Comparison of ENCODE assay signal across 18 mouse cellular contexts in the genomic region with DNA sequence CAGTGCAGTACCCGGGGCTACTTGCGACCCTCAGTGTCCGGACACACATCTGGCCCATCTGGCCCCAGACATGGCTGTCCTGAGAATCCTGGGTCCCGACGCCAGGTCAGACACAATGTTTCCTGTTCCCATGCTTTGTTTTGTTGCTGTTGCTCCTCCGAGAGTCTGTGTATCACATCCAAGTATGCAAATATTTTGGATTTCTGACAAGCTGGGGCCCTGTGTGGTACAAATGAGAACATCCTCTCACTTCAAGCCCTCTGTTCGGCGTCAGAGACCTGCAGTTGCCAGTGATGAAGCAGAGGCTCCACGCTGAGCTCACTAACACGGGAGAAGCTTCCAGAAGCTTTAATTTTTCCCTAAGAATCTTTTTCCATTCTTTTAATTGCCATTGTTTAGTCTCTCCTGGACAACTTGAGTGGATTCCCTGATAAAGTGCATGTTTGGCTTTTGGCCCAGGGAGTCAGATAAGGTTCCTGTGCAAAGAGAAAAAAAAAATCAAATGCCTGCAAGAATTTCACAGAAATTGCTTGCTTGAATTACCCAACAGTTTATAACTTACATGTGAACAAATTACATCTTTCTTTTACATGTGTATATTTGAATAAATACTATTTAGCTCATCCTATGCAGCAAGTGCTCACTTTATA.
DNase-seq lines count a peak whose midpoint lies in the region; ATAC-seq and TF ChIP-seq lines count a peak whose summit lies in the region.
"Had no signal": no experiment of that assay in that cellular context is flagged by ENCODE, and none has a peak within 500 bp of the region (broad histone marks: within the 10 kb centered on the region; RNA-seq: fewer than 3 reads in every experiment).

No protein-coding gene starts in this region.

- H3K27me3 ChIP-seq in embryonic facial prominence, embryonic 14.5 days (replicated peaks; ENCODE audit: control insufficient read depth, insufficient read depth, low read length), result no peaks in the 10 kb centered on the region
- H3K27me3 ChIP-seq in embryonic facial prominence, embryonic 10.5 days (replicated peaks; ENCODE audit: low read depth, poor library complexity, severe bottlenecking), result 0 out of 2 replicates have a peak, but pooled peaks cover 3% of the 10 kb centered on the region
- H3K27me3 ChIP-seq in intestine, embryonic 14.5 days (replicated peaks; ENCODE audit: control insufficient read depth, insufficient read depth, low read length), result no peaks in the 10 kb centered on the region
- H3K27me3 ChIP-seq in intestine, postnatal 0 days (replicated peaks; ENCODE audit: control insufficient read depth, insufficient read depth, low read length), result no peaks in the 10 kb centered on the region
- H3K27me3 ChIP-seq in heart, embryonic 12.5 days (replicated peaks), result 0 out of 2 replicates have a peak, but pooled peaks cover 4% of the 10 kb centered on the region
- H3K27me3 ChIP-seq in lung, embryonic 15.5 days, result no peaks in the 10 kb centered on the region
- H3K27me3 ChIP-seq: CH12.LX; liver, embryonic 13.5 days had no signal

- H3K9me3 ChIP-seq in embryonic facial prominence, embryonic 14.5 days (ENCODE audit: control insufficient read depth, low read length), result no peaks in the 10 kb centered on the region
- no peaks in the 10 kb centered on the region for H3K9me3 ChIP-seq in embryonic facial prominence, embryonic 10.5 days
- H3K9me3 ChIP-seq in intestine, embryonic 14.5 days (ENCODE audit: control insufficient read depth, low read length), result no peaks in the 10 kb centered on the region
- H3K9me3 ChIP-seq in intestine, postnatal 0 days (ENCODE audit: control insufficient read depth), result no peaks in the 10 kb centered on the region
- H3K9me3 ChIP-seq in heart, embryonic 12.5 days (replicated peaks), result no peaks in the 10 kb centered on the region
- H3K9me3 ChIP-seq in lung, embryonic 15.5 days, result no peaks in the 10 kb centered on the region
- H3K9me3 ChIP-seq: hindbrain, embryonic 13.5 days; limb, embryonic 10.5 days; liver, embryonic 13.5 days had no signal

- WGBS in embryonic facial prominence, embryonic 14.5 days, result 47% methylated on average over 10 of the region's 10 CpGs
- WGBS in embryonic facial prominence, embryonic 10.5 days, result 59% methylated on average over 10 of the region's 10 CpGs
- WGBS in intestine, embryonic 14.5 days, result 45% methylated on average over 10 of the region's 10 CpGs
- 42% methylated on average over 10 of the region's 10 CpGs for WGBS in intestine, postnatal 0 days
- WGBS in heart, embryonic 12.5 days, result 32% methylated on average over 10 of the region's 10 CpGs
- 21% methylated on average over 10 of the region's 10 CpGs for WGBS in lung, embryonic 15.5 days

- TF ChIP-seq CTCF in intestine, postnatal 0 days (IDR thresholded peaks at IDR 0.05; ENCODE audit: low read depth), result no peak

- no peaks in the 10 kb centered on the region for H3K4me1 ChIP-seq in embryonic facial prominence, embryonic 14.5 days (ENCODE audit: control insufficient read depth, insufficient read depth, low read length)
- H3K4me1 ChIP-seq in embryonic facial prominence, embryonic 10.5 days, result peaks cover 3% of the 10 kb centered on the region; the same call in 1 of the 2 replicates
- no peaks in the 10 kb centered on the region for H3K4me1 ChIP-seq in intestine, embryonic 14.5 days (replicated peaks; ENCODE audit: control insufficient read depth, insufficient read depth, low read length)
- no peaks in the 10 kb centered on the region for H3K4me1 ChIP-seq in intestine, postnatal 0 days (replicated peaks; ENCODE audit: control insufficient read depth, insufficient read depth, low read length)
- H3K4me1 ChIP-seq in heart, embryonic 12.5 days (replicated peaks), result peaks cover 6% of the 10 kb centered on the region
- H3K4me1 ChIP-seq in lung, embryonic 15.5 days, result peaks cover 6% of the 10 kb centered on the region
- H3K4me1 ChIP-seq: hindbrain, embryonic 13.5 days; limb, embryonic 10.5 days; liver, embryonic 13.5 days had no signal

- H3K4me3 ChIP-seq in embryonic facial prominence, embryonic 14.5 days (ENCODE audit: low read depth, low read length), result no peak overlapping the region
- no peak overlapping the region for H3K4me3 ChIP-seq in embryonic facial prominence, embryonic 10.5 days
- no peak overlapping the region for H3K4me3 ChIP-seq in intestine, embryonic 14.5 days (ENCODE audit: low read depth, low read length)
- no peak overlapping the region for H3K4me3 ChIP-seq in intestine, postnatal 0 days (ENCODE audit: low read depth, low read length)
- H3K4me3 ChIP-seq in heart, embryonic 12.5 days, result no peak overlapping the region
- no peak overlapping the region for H3K4me3 ChIP-seq in lung, embryonic 15.5 days
- H3K4me3 ChIP-seq: erythroblast, embryonic 14.5 days; hindbrain, embryonic 13.5 days; limb, embryonic 10.5 days; liver, embryonic 13.5 days had no signal

- H3K27ac ChIP-seq in embryonic facial prominence, embryonic 14.5 days (replicated peaks; ENCODE audit: low read depth, low read length), result no peak overlapping the region
- no peak overlapping the region for H3K27ac ChIP-seq in embryonic facial prominence, embryonic 10.5 days (replicated peaks)
- no peak overlapping the region for H3K27ac ChIP-seq in intestine, embryonic 14.5 days (ENCODE audit: low read depth)
- no peak overlapping the region for H3K27ac ChIP-seq in intestine, postnatal 0 days (ENCODE audit: low read depth, low read length)
- H3K27ac ChIP-seq in heart, embryonic 12.5 days (ENCODE audit: poor library complexity, severe bottlenecking), result 0 out of 2 replicates have a peak overlapping the region, but pooled peaks have one; percentile 53
- no peak overlapping the region for H3K27ac ChIP-seq in lung, embryonic 15.5 days
- H3K27ac ChIP-seq: hindbrain, embryonic 13.5 days; limb, embryonic 10.5 days; liver, embryonic 13.5 days; stomach, postnatal 0 days had no signal

- H3K4me2 ChIP-seq in embryonic facial prominence, embryonic 14.5 days (ENCODE audit: low read depth, low read length), result no peak overlapping the region
- H3K4me2 ChIP-seq in intestine, embryonic 14.5 days (ENCODE audit: low read length), result 0 out of 2 replicates have a peak overlapping the region, but pooled peaks have one; percentile 15
- H3K4me2 ChIP-seq in intestine, postnatal 0 days (replicated peaks; ENCODE audit: low read depth), result no peak overlapping the region
- H3K4me2 ChIP-seq in heart, embryonic 12.5 days, result peak overlapping the region; percentile 51
- peak overlapping the region; percentile 21; the same call in 1 of the 2 replicates for H3K4me2 ChIP-seq in lung, embryonic 15.5 days
- H3K4me2 ChIP-seq: hindbrain, embryonic 13.5 days; liver, embryonic 13.5 days had no signal

- ATAC-seq in embryonic facial prominence, embryonic 14.5 days (ENCODE audit: low read depth), result no peak
- no peak for ATAC-seq in intestine, embryonic 14.5 days (replicated peaks; ENCODE audit: low FRiP score, low TSS enrichment, low read depth)
- no peak for ATAC-seq in intestine, postnatal 0 days
- peak; percentile 51; the same call in 1 of the 2 replicates for ATAC-seq in heart, embryonic 12.5 days (ENCODE audit: insufficient number of reproducible peaks, low FRiP score)
- no peak for ATAC-seq in lung, embryonic 15.5 days (ENCODE audit: borderline replicate concordance, extremely low read depth, low FRiP score, low TSS enrichment)
- ATAC-seq: forebrain, postnatal 0 days had no signal

- no peaks in the 10 kb centered on the region for H3K36me3 ChIP-seq in embryonic facial prominence, embryonic 14.5 days (ENCODE audit: control insufficient read depth, insufficient read depth, low read length)
- no peaks in the 10 kb centered on the region for H3K36me3 ChIP-seq in embryonic facial prominence, embryonic 10.5 days (replicated peaks)
- no peaks in the 10 kb centered on the region for H3K36me3 ChIP-seq in intestine, embryonic 14.5 days (ENCODE audit: control insufficient read depth, insufficient read depth, low read length)
- H3K36me3 ChIP-seq in intestine, postnatal 0 days (ENCODE audit: control insufficient read depth, insufficient read depth), result no peaks in the 10 kb centered on the region
- H3K36me3 ChIP-seq in heart, embryonic 12.5 days, result no peaks in the 10 kb centered on the region
- H3K36me3 ChIP-seq in lung, embryonic 15.5 days, result no peaks in the 10 kb centered on the region
- H3K36me3 ChIP-seq: hindbrain, embryonic 13.5 days; limb, embryonic 10.5 days; liver, embryonic 13.5 days had no signal

- H3K9ac ChIP-seq in embryonic facial prominence, embryonic 14.5 days (ENCODE audit: low read depth, low read length), result no peak overlapping the region
- H3K9ac ChIP-seq in intestine, embryonic 14.5 days (ENCODE audit: low read length), result no peak overlapping the region
- H3K9ac ChIP-seq in intestine, postnatal 0 days (ENCODE audit: low read depth, low read length), result no peak overlapping the region
- no peak overlapping the region for H3K9ac ChIP-seq in heart, embryonic 12.5 days
- H3K9ac ChIP-seq in lung, embryonic 15.5 days, result no peak overlapping the region
- H3K9ac ChIP-seq: forebrain, postnatal 0 days; hindbrain, embryonic 13.5 days; liver, embryonic 13.5 days had no signal

- DNase-seq in embryonic facial prominence, embryonic 14.5 days (ENCODE audit: low spot score), result peak; percentile 23
- DNase-seq in embryonic facial prominence, embryonic 10.5 days (ENCODE audit: low spot score), result no peak
- DNase-seq in intestine, embryonic 14.5 days (ENCODE audit: low spot score), result no peak
- DNase-seq in gastrocnemius, adult 8-10 months (ENCODE audit: low spot score in 2 of 2), result no peak
- DNase-seq in thymus, postnatal 36 days, result no peak
- DNase-seq: adrenal gland, postnatal 25 days; cerebellum, adult 9-10 months; forebrain, postnatal 0 days; gastrocnemius, postnatal 10 days; liver, embryonic 13.5 days had no signal

Comparison
In these comparisons a context has a peak if more than half of its experiments do, and no peak if none do; other contexts are left out.
1. H3K4me2 ChIP-seq: peak in intestine, embryonic 14.5 days (single experiment), heart, embryonic 12.5 days (single experiment) and lung, embryonic 15.5 days (single experiment); none in embryonic facial prominence, embryonic 14.5 days (single experiment) and intestine, postnatal 0 days (single experiment).